Mouse (Mus musculus): ENCODE data around the gene Olfr643. TPM values are rescaled to one million over a fixed set of nuclear protein-coding genes. Genes with fewer than 3 reads are reported as not detected.

Gene Olfr643
- not detected in 2 replicates for polyA plus RNA-seq (2015; fragmentation: Nextera tagmentation; extraction: Ambion mirVana)

DNA sequence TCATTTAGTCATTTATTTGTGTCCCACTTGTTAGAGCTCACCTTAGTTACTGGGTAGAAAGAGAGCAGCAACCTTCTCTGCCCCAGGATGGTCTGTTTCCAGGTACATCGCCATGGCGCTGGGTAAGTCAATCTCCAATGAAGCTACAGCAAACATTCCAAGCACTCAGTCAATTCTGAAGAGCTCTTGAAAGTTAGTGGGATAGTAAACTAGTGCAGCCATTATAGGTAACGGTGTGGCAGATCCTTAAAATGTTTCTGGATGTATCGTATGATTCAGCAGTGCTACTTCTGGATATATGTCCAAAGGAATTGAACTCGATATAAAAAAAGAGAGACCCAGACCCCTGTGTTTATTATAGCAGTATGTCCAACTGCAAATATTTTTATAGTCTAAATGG lies at the start of gene Olfr643:
Gene Olfr643 (minus strand): TSS at position 101 of the 400 bp plus-strand sequence.
- ATAC-seq (ENCODE audit: low read depth) (no peak), DNase-seq (no peak)

GRCm38 (mm10) chr7:104183292-104183691 lies 46.1 kb upstream of the Olfr643 start, which contains the start of gene Olfr648:
Gene Olfr648 (minus strand): TSS chr7:104183392.
- no peak within 1 kb of the TSS for H3K4me3 ChIP-seq (replicated peaks)

More for the DNA sequence above, at the start of gene Olfr643:
- Histone ChIP-seq H3K4me1 (replicated peaks) (no peaks in the 10 kb centered on the region), H3K27ac (no peak within 1 kb of the TSS), H3K4me2 (no peak within 1 kb of the TSS), H3K36me3 (no peaks in the 10 kb centered on the region), H3K27me3 (no peaks in the 10 kb centered on the region), H3K9me3 (replicated peaks) (no peaks in the 10 kb centered on the region), H3K9ac (no peak within 1 kb of the TSS), H3K4me3 (replicated peaks) (no peak within 1 kb of the TSS)
- WGBS (ENCODE audit: insufficient replicate concordance): 69% methylated on average over 5 of the region's 5 CpGs

GRCm38 (mm10) chr7:104179074-104179473 lies 41.9 kb upstream of the Olfr643 start:
- Histone ChIP-seq H3K4me1 (replicated peaks) (no peaks in the 10 kb centered on the region), H3K4me2 (no peak overlapping the region), H3K9ac (no peak overlapping the region), H3K9me3 (replicated peaks) (no peaks in the 10 kb centered on the region), H3K27ac (no peak overlapping the region), H3K4me3 (replicated peaks) (no peak overlapping the region), H3K27me3 (no peaks in the 10 kb centered on the region), H3K36me3 (no peaks in the 10 kb centered on the region)
- ATAC-seq (ENCODE audit: low read depth): no peak
- WGBS (ENCODE audit: insufficient replicate concordance): 69% methylated on average over 1 of the region's 1 CpGs
- no peak for DNase-seq

More at GRCm38 (mm10) chr7:104183292-104183691, 46.1 kb upstream of the Olfr643 start, which contains the start of gene Olfr648:
- Histone ChIP-seq H3K4me1 (replicated peaks) (no peaks in the 10 kb centered on the region), H3K9ac (no peak within 1 kb of the TSS), H3K27ac (no peak within 1 kb of the TSS), H3K4me2 (no peak within 1 kb of the TSS), H3K9me3 (replicated peaks) (no peaks in the 10 kb centered on the region), H3K27me3 (no peaks in the 10 kb centered on the region), H3K36me3 (no peaks in the 10 kb centered on the region)
- whole genome bisulfite sequencing (ENCODE audit: insufficient replicate concordance): 61% methylated on average over 2 of the region's 2 CpGs
- no peak for DNase-seq
- no peak for ATAC-seq (ENCODE audit: low read depth)

- Histone ChIP-seq H3K9me3 (replicated peaks) (no peaks in the 10 kb centered on the region), H3K27ac (no peak overlapping the region), H3K4me1 (replicated peaks) (no peaks in the 10 kb centered on the region), H3K36me3 (no peaks in the 10 kb centered on the region), H3K9ac (no peak overlapping the region), H3K4me3 (replicated peaks) (no peak overlapping the region), H3K4me2 (no peak overlapping the region), H3K27me3 (no peaks in the 10 kb centered on the region)
- no peak for ATAC-seq (ENCODE audit: low read depth)
- no peak for DNase-seq
- WGBS (ENCODE audit: insufficient replicate concordance): 52% methylated on average over 5 of the region's 5 CpGs
Measured at GRCm38 (mm10) chr7:104178422-104179054, 41.3 kb upstream of the Olfr643 start.

- Histone ChIP-seq H3K4me3 (replicated peaks) (no peak overlapping the region), H3K36me3 (no peaks in the 10 kb centered on the region), H3K9ac (no peak overlapping the region), H3K9me3 (replicated peaks) (no peaks in the 10 kb centered on the region), H3K4me1 (replicated peaks) (no peaks in the 10 kb centered on the region), H3K27me3 (no peaks in the 10 kb centered on the region), H3K27ac (no peak overlapping the region), H3K4me2 (no peak overlapping the region)
- 65% methylated on average over 1 of the region's 1 CpGs for WGBS (ENCODE audit: insufficient replicate concordance)
- DNase-seq (no peak), ATAC-seq (ENCODE audit: low read depth) (no peak)
Measured at GRCm38 (mm10) chr7:104175085-104175484, 37.9 kb upstream of the Olfr643 start.

DNA sequence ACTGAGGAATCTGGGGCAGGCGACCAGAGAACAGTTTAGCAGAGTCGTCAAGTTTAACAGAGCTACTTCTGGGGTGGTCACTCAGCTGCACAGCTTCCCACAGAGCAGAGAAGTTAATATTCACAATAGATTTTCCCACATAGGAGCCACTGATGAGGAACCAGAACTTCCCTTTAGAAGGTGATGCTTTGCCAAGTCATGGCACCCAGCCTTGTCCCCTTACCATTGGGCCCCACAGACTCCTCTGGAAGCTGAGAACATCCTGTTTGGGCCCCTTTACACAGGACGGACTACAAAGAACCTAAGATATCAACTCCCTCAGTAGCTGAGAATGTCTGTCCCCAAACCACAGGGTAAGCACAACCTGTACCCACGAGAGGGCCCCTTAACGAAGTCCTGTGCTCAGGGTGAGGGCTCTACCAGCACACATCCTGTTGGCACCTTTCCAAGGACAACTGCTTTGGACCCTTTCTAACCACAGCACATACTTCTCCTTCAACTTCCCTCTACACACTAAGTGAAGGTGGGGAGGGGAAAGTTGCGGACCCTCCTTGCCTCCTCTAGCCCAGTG lies 32.5 kb upstream of the Olfr643 start:
- no peak for DNase-seq
- peak; percentile 20; the same call in 1 of the 2 replicates for ATAC-seq (ENCODE audit: low read depth)
- Histone ChIP-seq H3K9ac (no peak overlapping the region), H3K27me3 (no peaks in the 10 kb centered on the region), H3K9me3 (replicated peaks) (no peaks in the 10 kb centered on the region), H3K4me3 (replicated peaks) (no peak overlapping the region), H3K4me2 (no peak overlapping the region), H3K27ac (no peak overlapping the region), H3K36me3 (no peaks in the 10 kb centered on the region), H3K4me1 (replicated peaks) (no peaks in the 10 kb centered on the region)
- 21% methylated on average over 6 of the region's 6 CpGs for WGBS (ENCODE audit: insufficient replicate concordance)

DNA sequence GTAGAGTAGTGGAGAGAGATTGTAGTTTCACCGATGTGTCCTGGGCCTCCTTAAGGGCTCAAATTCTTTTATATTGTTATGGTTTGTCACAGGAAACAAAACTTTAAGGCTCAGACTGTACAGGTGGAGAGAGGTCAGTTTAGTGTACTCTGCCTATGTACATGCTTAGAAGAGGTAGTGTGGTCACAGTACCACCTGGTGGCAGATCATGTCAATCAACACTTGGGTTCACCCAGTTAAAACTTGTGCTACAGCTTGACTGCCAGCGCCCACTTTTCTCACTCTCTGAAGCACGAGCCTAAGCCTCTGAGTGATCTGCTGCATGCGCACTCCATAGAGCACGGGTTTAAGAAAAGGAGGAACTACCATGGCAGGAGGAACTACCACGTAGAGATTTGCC lies 29.9 kb upstream of the Olfr643 start:
- H3K36me3 ChIP-seq: no peaks in the 10 kb centered on the region
- DNase-seq (no peak), ATAC-seq (ENCODE audit: low read depth) (0 out of 2 replicates have a peak, but pooled peaks have one; percentile 15)
- H3K27me3 ChIP-seq: no peaks in the 10 kb centered on the region
- H3K9me3 ChIP-seq (replicated peaks): no peaks in the 10 kb centered on the region
- H3K27ac ChIP-seq: no peak overlapping the region
- H3K4me2 ChIP-seq: no peak overlapping the region
- no peaks in the 10 kb centered on the region for H3K4me1 ChIP-seq (replicated peaks)
- no peak overlapping the region for H3K9ac ChIP-seq
- WGBS (ENCODE audit: insufficient replicate concordance): 35% methylated on average over 6 of the region's 6 CpGs
- H3K4me3 ChIP-seq (replicated peaks): no peak overlapping the region

GRCm38 (mm10) chr7:104150456-104150855 lies 13.3 kb upstream of the Olfr643 start, which contains the start of gene Ubqlnl:
Gene Ubqlnl (minus strand): TSS chr7:104150556.
- no peak within 1 kb of the TSS for H3K9ac ChIP-seq
- H3K4me2 ChIP-seq: no peak within 1 kb of the TSS
- no peaks in the 10 kb centered on the region for H3K4me1 ChIP-seq (replicated peaks)
- DNase-seq (no peak), ATAC-seq (ENCODE audit: low read depth) (no peak)
- no peaks in the 10 kb centered on the region for H3K27me3 ChIP-seq
- no peaks in the 10 kb centered on the region for H3K9me3 ChIP-seq (replicated peaks)
- no peak within 1 kb of the TSS for H3K27ac ChIP-seq
- H3K4me3 ChIP-seq (replicated peaks): no peak within 1 kb of the TSS
- 68% methylated on average over 2 of the region's 2 CpGs for WGBS (ENCODE audit: insufficient replicate concordance)
- H3K36me3 ChIP-seq: no peaks in the 10 kb centered on the region

- H3K4me2 ChIP-seq: no peak within 1 kb of the TSS
- ATAC-seq (ENCODE audit: low read depth) (no peak), DNase-seq (no peak)
- no peak within 1 kb of the TSS for H3K27ac ChIP-seq
- no peaks in the 10 kb centered on the region for H3K9me3 ChIP-seq (replicated peaks)
- WGBS (ENCODE audit: insufficient replicate concordance): 59% methylated on average over 3 of the region's 3 CpGs
- no peaks in the 10 kb centered on the region for H3K27me3 ChIP-seq
- no peak within 1 kb of the TSS for H3K9ac ChIP-seq
- H3K4me3 ChIP-seq (replicated peaks): no peak within 1 kb of the TSS
- no peaks in the 10 kb centered on the region for H3K36me3 ChIP-seq
- H3K4me1 ChIP-seq (replicated peaks): no peaks in the 10 kb centered on the region
Measured at GRCm38 (mm10) chr7:104143179-104143578, 6.0 kb upstream of the Olfr643 start, which contains the start of gene Ubqln3. Gene Ubqln3 (minus strand): TSS chr7:104143279.

DNA sequence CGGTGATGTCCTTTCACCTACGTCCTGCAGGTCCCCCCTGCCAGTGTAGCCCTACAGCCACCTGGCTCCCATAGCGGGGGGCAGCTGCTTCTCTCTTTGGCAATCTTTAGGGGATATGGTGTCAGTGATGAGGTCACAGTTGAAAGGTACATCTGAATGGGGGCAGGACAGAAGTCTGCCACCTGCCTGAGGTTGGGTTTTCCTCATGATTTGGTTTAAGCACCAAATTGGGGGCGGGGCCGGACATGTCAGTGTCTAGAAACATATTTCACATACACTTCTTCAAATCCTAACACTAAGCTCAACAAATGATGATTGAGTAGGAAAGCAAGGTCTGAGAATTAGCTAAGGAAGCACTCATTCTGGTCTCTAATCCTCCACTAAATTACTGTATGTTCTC lies 7.5 kb downstream of the Olfr643 start, which contains the start of gene Ubqln5:
Gene Ubqln5 (minus strand): TSS at position 101 of the 400 bp plus-strand sequence.
- no peaks in the 10 kb centered on the region for H3K9me3 ChIP-seq (replicated peaks)
- no peaks in the 10 kb centered on the region for H3K4me1 ChIP-seq (replicated peaks)
- no peak for DNase-seq
- no peaks in the 10 kb centered on the region for H3K27me3 ChIP-seq
- no peak within 1 kb of the TSS for H3K4me2 ChIP-seq
- H3K27ac ChIP-seq: no peak within 1 kb of the TSS
- H3K36me3 ChIP-seq: no peaks in the 10 kb centered on the region
- WGBS (ENCODE audit: insufficient replicate concordance): 83% methylated on average over 5 of the region's 5 CpGs
- no peak for ATAC-seq (ENCODE audit: low read depth)
- no peak within 1 kb of the TSS for H3K4me3 ChIP-seq (replicated peaks)
- H3K9ac ChIP-seq: no peak within 1 kb of the TSS

DNA sequence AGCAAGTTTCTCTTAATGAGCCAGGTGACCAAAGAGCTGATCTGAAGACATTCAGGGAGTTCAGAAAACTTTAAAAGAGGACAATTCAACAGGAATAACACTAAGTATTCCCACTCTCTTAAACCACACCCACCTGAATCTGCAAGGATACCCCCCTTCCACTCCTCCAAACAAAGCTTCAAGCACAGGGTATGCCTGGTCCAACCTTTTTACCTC lies 32.5 kb downstream of the Olfr643 start, which contains the start of gene Olfr646:
Gene Olfr646 (plus strand): TSS at position 117 of the 216 bp plus-strand sequence.
- no peaks in the 10 kb centered on the region for H3K9me3 ChIP-seq (replicated peaks)
- no peak for ATAC-seq (ENCODE audit: low read depth)

More for the DNA sequence above, 32.5 kb downstream of the Olfr643 start, which contains the start of gene Olfr646:
- H3K27me3 ChIP-seq: no peaks in the 10 kb centered on the region
- H3K4me3 ChIP-seq (replicated peaks): no peak within 1 kb of the TSS
- no peak within 1 kb of the TSS for H3K9ac ChIP-seq
- H3K4me1 ChIP-seq (replicated peaks): no peaks in the 10 kb centered on the region
- no peak within 1 kb of the TSS for H3K4me2 ChIP-seq
- no peak within 1 kb of the TSS for H3K27ac ChIP-seq
- DNase-seq: no peak
- H3K36me3 ChIP-seq: no peaks in the 10 kb centered on the region
